Mouse (Mus musculus): ENCODE results near the gene Dpysl5. TPM values are rescaled to one million over a fixed set of nuclear protein-coding genes. Genes with fewer than 3 reads are reported as not detected.
"Not testable (repeated sequence)": the region's sequence is repeated elsewhere in the genome, so short reads cannot be mapped to it uniquely, and the experiment has no call there.

Dpysl5 gene
- total RNA-seq, 2 experiments from 2014 or later, result 27.7 to 31.5 TPM

- DNase-seq (ENCODE audit: low spot score in 2 of 2), result no peak
- intact Hi-C loops (cut with DNase I), result no loop called here
Observed at GRCm38 (mm10) chr5:30700361-30701000, 10.9 kb upstream of the Dpysl5 start.

- DNase-seq (ENCODE audit: low spot score in 2 of 2); intact Hi-C loops (cut with DNase I): not testable (repeated sequence)
Observed at GRCm38 (mm10) chr5:30701373-30701772, 10.0 kb upstream of the Dpysl5 start.

GRCm38 (mm10) chr5:30701866-30702265 is 9.5 kb upstream of the Dpysl5 start:
- DNase-seq (ENCODE audit: low spot score in 2 of 2), result no peak
- intact Hi-C loops (cut with DNase I), result no loop called here

- peak; percentile 81 to 83 for DNase-seq (ENCODE audit: low spot score in 2 of 2)
- intact Hi-C loops (cut with DNase I), result loop anchor here (1.0 kb wide), 2 partner anchors 65 to 86 kb away; no protein-coding TSS in a partner anchor
Observed at GRCm38 (mm10) chr5:30709744-30710383, 1.5 kb upstream of the Dpysl5 start.

GRCm38 (mm10) chr5:30710486-30710885 is 878 bp upstream of the Dpysl5 start:
- peak; percentile 56 to 86 for DNase-seq (ENCODE audit: low spot score in 2 of 2)
- intact Hi-C loops (cut with DNase I), result no loop called here

GRCm38 (mm10) chr5:30712002-30712390 is 632 bp downstream of the Dpysl5 start:
- intact Hi-C loops (cut with DNase I), result no loop called here
- DNase-seq (ENCODE audit: low spot score in 2 of 2), result no peak

GRCm38 (mm10) chr5:30712441-30713298 is 1.3 kb downstream of the Dpysl5 start:
- intact Hi-C loops (cut with DNase I), result no loop called here
- peak; percentile 12 to 23 for DNase-seq (ENCODE audit: low spot score in 2 of 2)

GRCm38 (mm10) chr5:30713299-30713675 is 1.9 kb downstream of the Dpysl5 start:
- DNase-seq (ENCODE audit: low spot score in 2 of 2), result peak; percentile 13 to 25
- intact Hi-C loops (cut with DNase I), result no loop called here

- no peak for DNase-seq (ENCODE audit: low spot score in 2 of 2)
- intact Hi-C loops (cut with DNase I), result no loop called here
Observed at GRCm38 (mm10) chr5:30713691-30714090, 2.3 kb downstream of the Dpysl5 start.

GRCm38 (mm10) chr5:30716311-30716710 is 4.9 kb downstream of the Dpysl5 start:
- no peak for DNase-seq (ENCODE audit: low spot score in 2 of 2)
- intact Hi-C loops (cut with DNase I), result no loop called here

- intact Hi-C loops (cut with DNase I), result no loop called here
- no peak for DNase-seq (ENCODE audit: low spot score in 2 of 2)
Observed at GRCm38 (mm10) chr5:30717506-30717905, 6.1 kb downstream of the Dpysl5 start.

GRCm38 (mm10) chr5:30717991-30718703 is 6.8 kb downstream of the Dpysl5 start:
- intact Hi-C loops (cut with DNase I), result no loop called here
- peak; percentile 10 to 64 for DNase-seq (ENCODE audit: low spot score in 2 of 2)

- intact Hi-C loops (cut with DNase I), result no loop called here
- no peak for DNase-seq (ENCODE audit: low spot score in 2 of 2)
Observed at GRCm38 (mm10) chr5:30721935-30722334, 10.6 kb downstream of the Dpysl5 start.

- intact Hi-C loops (cut with DNase I), result no loop called here
Observed at GRCm38 (mm10) chr5:30726151-30726693, 14.9 kb downstream of the Dpysl5 start.

GRCm38 (mm10) chr5:30732511-30732910 is 21.1 kb downstream of the Dpysl5 start:
- no peak for DNase-seq (ENCODE audit: low spot score in 2 of 2)
- intact Hi-C loops (cut with DNase I), result no loop called here

More at GRCm38 (mm10) chr5:30726151-30726693, 14.9 kb downstream of the Dpysl5 start:
- no peak for DNase-seq (ENCODE audit: low spot score in 2 of 2)

- DNase-seq (ENCODE audit: low spot score in 2 of 2), result no peak
- intact Hi-C loops (cut with DNase I), result no loop called here
Observed at GRCm38 (mm10) chr5:30734666-30735065, 23.3 kb downstream of the Dpysl5 start.

GRCm38 (mm10) chr5:30738127-30738828 is 26.9 kb downstream of the Dpysl5 start:
- intact Hi-C loops (cut with DNase I), result no loop called here
- DNase-seq (ENCODE audit: low spot score in 2 of 2), result peak in 1 of 2 experiments; percentile 15

- peak in 1 of 2 experiments; percentile 62 for DNase-seq (ENCODE audit: low spot score in 2 of 2)
- intact Hi-C loops (cut with DNase I), result no loop called here
Observed at GRCm38 (mm10) chr5:30739595-30739994, 28.2 kb downstream of the Dpysl5 start.

All from left cerebral cortex, postnatal 25 days (tissue).